Mouse (Mus musculus) MEL (cell line): Measurements from ENCODE around the gene Ggct. TPM values are rescaled to one million over a fixed set of nuclear protein-coding genes. Genes with fewer than 3 reads are reported as not detected.
A peak's percentile ranks its signal among the peaks of the same experiment; 100 is the strongest.

ENCODE experiments used
- DNase-seq: peaks from one replicate; pipeline ENCODE4 v3.0.0; 2011; ENCODE audit warnings: low read depth, low spot score
- H3K27ac ChIP-seq: 2 replicates; pipeline ENCODE4 v1.5.1; 2012; ENCODE audit warnings: low read depth, mild to moderate bottlenecking, control low read depth, low read length, moderate library complexity; ENCODE audit not compliant: control insufficient read depth
- H3K27me3 ChIP-seq, 2 experiments: fragments of 150-350 bp in 1 of 2; sonication (generic) in 1 of 2; 2 replicates each; pipeline ENCODE4 v1.6.1; 2012; ENCODE audit warnings: low read length in 2 of 2, mild to moderate bottlenecking in 2 of 2, improper control_type of control experiment in 1 of 2, moderate library complexity in 1 of 2; ENCODE audit not compliant: insufficient read depth in 2 of 2, control insufficient read depth in 1 of 2
- H3K36me3 ChIP-seq, 2 experiments: 2 replicates each; pipeline ENCODE4 v1.6.1; 2012 to 2014; ENCODE audit warnings: low read length in 2 of 2, improper control_type of control experiment in 1 of 2, inconsistent platforms in 1 of 2, mild to moderate bottlenecking in 1 of 2; ENCODE audit not compliant: insufficient read depth in 2 of 2, control insufficient read depth in 1 of 2
- H3K4me1 ChIP-seq, 2 experiments: fragments of 150-350 bp in 1 of 2; sonication (generic) in 1 of 2; 2 replicates each; pipeline ENCODE4 v1.6.1; 2012; ENCODE audit warnings: low read length in 2 of 2, improper control_type of control experiment in 1 of 2, mild to moderate bottlenecking in 1 of 2; ENCODE audit not compliant: insufficient read depth in 2 of 2, control insufficient read depth in 1 of 2
- H3K4me3 ChIP-seq, 2 experiments: fragments of 150-350 bp in 1 of 2; sonication (generic) in 1 of 2; 2 replicates each; pipeline ENCODE4 v1.5.1; 2012; ENCODE audit warnings: low read depth in 2 of 2, low read length in 2 of 2, mild to moderate bottlenecking in 2 of 2, moderate library complexity in 2 of 2, control low read depth in 1 of 2, improper control_type of control experiment in 1 of 2; ENCODE audit not compliant: control insufficient read depth in 1 of 2, insufficient read depth in 1 of 2
- H3K79me2 ChIP-seq: 2 replicates; pipeline ENCODE4 v1.6.1; 2012; ENCODE audit warnings: mild to moderate bottlenecking, low read length, moderate library complexity; ENCODE audit not compliant: control insufficient read depth, poor library complexity, insufficient read depth
- H3K9ac ChIP-seq: 2 replicates; pipeline ENCODE4 v1.6.1; 2012; ENCODE audit warnings: low read depth, mild to moderate bottlenecking, control low read depth, low read length, moderate library complexity; ENCODE audit not compliant: control insufficient read depth, poor library complexity, severe bottlenecking
- H3K9me3 ChIP-seq: fragments of 150-350 bp; sonication (generic); replicated peaks from 2 replicates; pipeline ENCODE4 v1.6.1; 2012; ENCODE audit warnings: mild to moderate bottlenecking, low read length, improper control_type of control experiment, moderate library complexity; ENCODE audit not compliant: insufficient read depth
- CTCF ChIP-seq, 3 experiments: IDR thresholded peaks in 2 of 3; conservative IDR thresholded peaks in 1 of 3; 2 replicates each; pipeline ENCODE4 v1.5.1; 2011 to 2012; ENCODE audit warnings: low read length in 3 of 3, low read depth in 2 of 3, mild to moderate bottlenecking in 2 of 3, improper control_type of control experiment in 1 of 3, inconsistent platforms in 1 of 3, mixed read lengths in 1 of 3, moderate library complexity in 1 of 3; ENCODE audit not compliant: control insufficient read depth in 1 of 3, insufficient read depth in 1 of 3, poor library complexity in 1 of 3, severe bottlenecking in 1 of 3
- E2F4 ChIP-seq: IDR thresholded peaks from 2 replicates; pipeline ENCODE4 v1.6.1; 2011; ENCODE audit warnings: low read depth, low read length, improper control_type of control experiment, borderline replicate concordance
- ELF1 ChIP-seq: IDR thresholded peaks from 2 replicates; pipeline ENCODE4 v1.6.1; 2014; ENCODE audit warnings: low read depth, mild to moderate bottlenecking, inconsistent platforms, low read length, improper control_type of control experiment, moderate library complexity
- GABPA ChIP-seq: IDR thresholded peaks from 2 replicates; pipeline ENCODE4 v1.6.1; 2012; ENCODE audit warnings: low read depth, mild to moderate bottlenecking, inconsistent platforms, low read length, improper control_type of control experiment, moderate library complexity
- KAT2A ChIP-seq: conservative IDR thresholded peaks from 2 replicates; pipeline ENCODE4 v1.6.1; 2012; ENCODE audit warnings: low read depth, low read length, improper control_type of control experiment, inconsistent platforms
- MXI1 ChIP-seq: IDR thresholded peaks from 2 replicates; pipeline ENCODE4 v1.6.1; 2011; ENCODE audit warnings: mild to moderate bottlenecking, low read depth, low read length, improper control_type of control experiment
- MYB ChIP-seq: IDR thresholded peaks from 2 replicates; pipeline ENCODE4 v1.6.1; 2011; ENCODE audit warnings: mild to moderate bottlenecking, low read depth, low read length, improper control_type of control experiment
- NRF1 ChIP-seq: IDR thresholded peaks from 2 replicates; pipeline ENCODE4 v1.6.1; 2014; ENCODE audit warnings: low read depth, mild to moderate bottlenecking, inconsistent platforms, low read length, improper control_type of control experiment, moderate library complexity; ENCODE audit not compliant: poor library complexity, insufficient read depth, severe bottlenecking
- RAD21 ChIP-seq: IDR thresholded peaks from 2 replicates; pipeline ENCODE4 v1.6.1; 2011; ENCODE audit warnings: mild to moderate bottlenecking, low read depth, low read length, improper control_type of control experiment
- SIN3A ChIP-seq: IDR thresholded peaks from 2 replicates; pipeline ENCODE4 v1.6.1; 2012; ENCODE audit warnings: low read length, improper control_type of control experiment, inconsistent platforms
- UBTF ChIP-seq: IDR thresholded peaks from 2 replicates; pipeline ENCODE4 v1.6.1; 2012; ENCODE audit warnings: low read depth, mild to moderate bottlenecking, inconsistent platforms, low read length, improper control_type of control experiment, moderate library complexity, borderline replicate concordance; ENCODE audit not compliant: insufficient read depth
- USF2 ChIP-seq, 2 experiments: IDR thresholded peaks; 2 replicates each; pipeline ENCODE4 v1.6.1; 2011 to 2012; ENCODE audit warnings: improper control_type of control experiment in 2 of 2, low read length in 2 of 2, borderline replicate concordance in 1 of 2, inconsistent platforms in 1 of 2, low read depth in 1 of 2, mild to moderate bottlenecking in 1 of 2; ENCODE audit not compliant: insufficient read depth in 1 of 2
- ZNF384 ChIP-seq: IDR thresholded peaks from 2 replicates; pipeline ENCODE4 v1.6.1; 2012; ENCODE audit warnings: low read depth, mild to moderate bottlenecking, inconsistent platforms, low read length, improper control_type of control experiment
- polyA plus RNA-seq, 2 experiments: library from polyadenylated mRNA; stranded (reverse) in 1 of 2; unstranded in 1 of 2; fragments of >175 nt in 1 of 2; fragments of >200 nt in 1 of 2; gene quantifications; 2 replicates each; pipeline versions ENCODE4 v1.2.1 to v1.2.4; 2012; ENCODE audit warnings: low replicate concordance in 2 of 2, low read depth in 1 of 2; ENCODE audit not compliant: insufficient read length in 2 of 2, insufficient read depth in 1 of 2, missing spikeins in 1 of 2
- total RNA-seq: library from RNA; depleted of rRNA; stranded (reverse); fragments of 300-350 nt; gene quantifications from 2 replicates; pipeline ENCODE4 v1.2.3, GENCODE M21; 2012

Gene Ggct
- total and polyA plus RNA-seq, 3 experiments = 23.7 to 41.6 TPM; not detected in 1

DNA sequence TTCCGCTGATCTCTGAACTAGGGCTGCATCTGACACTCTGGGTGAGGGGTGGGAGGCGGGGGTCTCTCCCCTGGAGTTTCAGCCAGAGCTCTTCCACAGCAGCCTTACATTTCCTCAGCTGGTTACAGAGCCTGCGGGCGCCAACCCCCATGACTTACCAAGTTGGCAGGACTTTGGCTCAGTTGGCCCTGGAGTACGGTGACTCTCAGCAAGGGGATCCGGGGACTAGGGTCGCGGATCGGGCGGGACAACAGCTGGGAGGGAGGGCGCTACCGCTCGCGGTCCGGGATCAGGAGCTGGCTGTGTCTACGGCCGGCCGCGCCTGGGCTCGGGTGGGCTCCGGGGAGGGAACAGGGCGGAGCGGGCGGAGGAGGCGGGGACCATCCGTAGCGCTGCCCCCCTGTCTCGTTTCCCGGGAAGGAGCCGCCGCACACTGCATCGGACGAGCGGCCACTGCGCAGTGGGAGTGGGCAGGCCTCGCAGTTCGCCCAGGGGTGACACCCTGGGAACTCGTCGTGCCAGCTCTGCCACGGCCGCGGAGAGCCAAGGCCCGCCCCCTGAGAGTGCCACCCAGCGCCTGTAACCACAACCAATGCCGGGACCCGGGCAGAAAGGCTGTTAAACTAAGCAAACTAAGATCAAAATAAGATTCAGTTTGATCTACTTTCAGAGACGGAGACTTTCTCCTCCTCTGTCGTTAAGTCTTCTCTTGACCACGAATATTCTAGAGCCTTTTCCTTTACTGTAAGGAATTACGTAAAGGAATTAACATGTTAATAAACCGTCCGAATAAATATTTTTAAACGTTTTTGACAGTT is 20.4 kb downstream of the Ggct start, which contains the start of gene Nod1:
Gene Nod1, minus strand, starts transcription at position 502 of the 818 bp plus-strand sequence.
- Histone ChIP-seq H3K27me3 (peaks cover 0 to 4% of the 10 kb centered on the region in 2 experiments; a peak in 3 of 4 replicates), H3K79me2 (no peaks in the 10 kb centered on the region), H3K4me3 (peak within 1 kb of the TSS; percentile 78 to 90), H3K9ac (peak within 1 kb of the TSS; percentile 58), H3K4me1 (no peaks in the 10 kb centered on the region), H3K27ac (no peak within 1 kb of the TSS), H3K36me3 (no peaks in the 10 kb centered on the region; a peak in 1 of 4 replicates), H3K9me3 (no peaks in the 10 kb centered on the region)
- peak; percentile 46 for DNase-seq
- TF ChIP-seq E2F4 (no peak), GABPA (no peak), NRF1 (0 out of 2 replicates have a peak, but pooled peaks have one; percentile 17), SIN3A (peak; percentile 23; the same call in 1 of the 2 replicates), USF2 (IDR thresholded peaks at IDR 0.05; ENCODE audit: borderline replicate concordance in 1 of 2, insufficient read depth in 1 of 2, low read depth in 1 of 2, low read length in 2 of 2) (no peak), KAT2A (no peak), CTCF (IDR thresholded peaks at IDR 0.05 in 2 of 3, conservative IDR thresholded peaks at IDR 0.05 in 1 of 3; ENCODE audit: control insufficient read depth in 1 of 3, insufficient read depth in 1 of 3, low read depth in 2 of 3, low read length in 3 of 3, poor library complexity in 1 of 3, severe bottlenecking in 1 of 3) (no peak), ELF1 (no peak)

DNA sequence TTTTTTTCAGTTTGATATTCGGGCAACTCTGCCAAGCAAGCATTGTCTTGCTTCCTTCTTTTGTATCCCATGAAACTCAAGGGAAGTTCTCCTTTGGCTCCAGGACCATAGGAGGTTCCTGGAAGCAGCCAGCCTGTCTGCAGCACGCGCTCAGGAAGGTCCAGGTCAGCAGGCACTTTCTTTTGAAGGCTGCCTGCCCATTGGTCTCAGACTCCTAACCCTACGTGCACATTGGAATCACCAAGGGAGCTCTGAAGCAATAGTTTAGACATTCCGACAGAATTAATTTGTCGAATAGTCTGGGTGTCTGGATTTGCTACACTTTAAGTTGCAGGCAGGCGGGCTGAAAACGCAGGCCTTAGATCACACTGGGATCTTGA is 21.0 kb downstream of the Ggct start:
- Histone ChIP-seq H3K79me2 (no peaks in the 10 kb centered on the region), H3K27ac (no peak overlapping the region), H3K4me3 (peak overlapping the region; percentile 78 to 90; a peak in 3 of 4 replicates), H3K9me3 (no peaks in the 10 kb centered on the region), H3K36me3 (no peaks in the 10 kb centered on the region; a peak in 1 of 4 replicates), H3K9ac (no peak overlapping the region; the same call in 1 of the 2 replicates), H3K27me3 (peaks cover 0 to 4% of the 10 kb centered on the region in 2 experiments; a peak in 3 of 4 replicates), H3K4me1 (no peaks in the 10 kb centered on the region)
- TF ChIP-seq ZNF384 = no peak
- no peak for TF ChIP-seq RAD21
- TF ChIP-seq MXI1 = no peak
- TF ChIP-seq MYB = no peak
- TF ChIP-seq UBTF = no peak
- TF ChIP-seq SIN3A = no peak
- no peak for DNase-seq
